Mouse (Mus musculus): Measurements from ENCODE around the gene Lce3c.

Lce3c gene

GRCm38 (mm10) chr3:92944186-92944585, at the start of gene Lce3c:
TSS of gene Lce3c (plus strand) at chr3:92944486.
- DNase-seq (ENCODE audit: low spot score) = no peak

GRCm38 (mm10) chr3:92894489-92894888, 49.8 kb upstream of the Lce3c start:
- no peak for DNase-seq (ENCODE audit: low spot score)

- DNase-seq (ENCODE audit: low spot score) = no peak
Measured at GRCm38 (mm10) chr3:92902992-92903391, 41.3 kb upstream of the Lce3c start.

GRCm38 (mm10) chr3:92903640-92904039, 40.6 kb upstream of the Lce3c start:
- no peak for DNase-seq (ENCODE audit: low spot score)

GRCm38 (mm10) chr3:92905182-92905581, 39.1 kb upstream of the Lce3c start:
- DNase-seq (ENCODE audit: low spot score) = no peak

GRCm38 (mm10) chr3:92907571-92907970, 36.7 kb upstream of the Lce3c start:
- no peak for DNase-seq (ENCODE audit: low spot score)

GRCm38 (mm10) chr3:92920364-92920763, 23.9 kb upstream of the Lce3c start:
- DNase-seq (ENCODE audit: low spot score) = no peak

GRCm38 (mm10) chr3:92926130-92926529, 18.2 kb upstream of the Lce3c start, which contains the start of gene Lce3a:
TSS of gene Lce3a (minus strand) at chr3:92926230.
- no peak for DNase-seq (ENCODE audit: low spot score)

- no peak for DNase-seq (ENCODE audit: low spot score)
Measured at GRCm38 (mm10) chr3:92932679-92933078, 11.6 kb upstream of the Lce3c start, which contains the start of gene Lce3b. TSS of gene Lce3b (plus strand) at chr3:92932979.

- DNase-seq (ENCODE audit: low spot score) = no peak
Measured at GRCm38 (mm10) chr3:92957090-92957489, 12.8 kb downstream of the Lce3c start, which contains the start of gene Lce3d. TSS of gene Lce3d (plus strand) at chr3:92957390.

- no peak for DNase-seq (ENCODE audit: low spot score)
Measured at GRCm38 (mm10) chr3:92966761-92967160, 22.5 kb downstream of the Lce3c start, which contains the start of gene Lce3e. TSS of gene Lce3e (plus strand) at chr3:92967061.

- DNase-seq (ENCODE audit: low spot score) = no peak
Measured at GRCm38 (mm10) chr3:92978484-92978883, 34.2 kb downstream of the Lce3c start.

- no peak for DNase-seq (ENCODE audit: low spot score)
Measured at GRCm38 (mm10) chr3:92991926-92992325, 47.6 kb downstream of the Lce3c start, which contains the start of gene Lce3f. TSS of gene Lce3f (plus strand) at chr3:92992226.
